Mouse (Mus musculus): ENCODE results near the gene Farp1.
"Not testable (repeated sequence)": the region's sequence is repeated elsewhere in the genome, so short reads cannot be mapped to it uniquely, and the experiment has no call there.

Gene Farp1

DNA sequence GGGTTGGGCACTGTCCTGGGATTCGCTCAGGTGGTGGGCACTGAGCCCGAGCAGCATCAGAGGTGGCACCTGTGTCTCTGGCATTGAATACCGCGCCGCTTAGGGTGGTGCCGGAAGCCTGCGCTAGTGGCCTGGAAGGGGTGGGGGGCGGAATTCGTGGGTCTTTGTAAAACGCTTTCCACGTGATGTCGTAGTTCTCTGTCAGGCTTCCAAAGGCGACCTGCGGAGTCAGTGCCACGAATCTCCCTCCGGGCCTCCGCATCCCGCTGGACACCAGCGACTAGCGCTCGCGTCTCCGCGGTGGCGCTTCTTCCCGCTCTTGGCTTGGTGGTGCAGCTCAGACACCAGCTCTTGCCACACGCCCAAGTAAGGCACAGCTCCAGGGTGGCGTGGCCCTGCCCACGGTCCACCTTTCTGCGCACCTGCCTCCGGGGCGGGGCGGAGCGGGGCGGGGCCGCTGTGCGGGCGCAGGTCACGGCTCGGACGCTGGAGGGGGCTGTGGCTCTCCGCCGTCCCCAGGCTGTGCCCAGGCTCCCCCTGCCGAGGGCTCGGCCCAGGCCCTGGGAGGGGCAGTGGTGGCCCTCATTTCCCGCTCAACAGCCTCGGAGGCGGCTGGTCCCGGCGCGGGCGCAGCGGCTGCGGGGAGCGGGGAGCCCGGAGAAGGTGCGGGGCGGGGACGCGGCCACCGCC, at the start of gene Farp1:
TSS of gene Farp1 (plus strand) at position 228 of the 690 bp plus-strand sequence.
- peak; percentile 83 for DNase-seq (ENCODE audit: low spot score)

DNA sequence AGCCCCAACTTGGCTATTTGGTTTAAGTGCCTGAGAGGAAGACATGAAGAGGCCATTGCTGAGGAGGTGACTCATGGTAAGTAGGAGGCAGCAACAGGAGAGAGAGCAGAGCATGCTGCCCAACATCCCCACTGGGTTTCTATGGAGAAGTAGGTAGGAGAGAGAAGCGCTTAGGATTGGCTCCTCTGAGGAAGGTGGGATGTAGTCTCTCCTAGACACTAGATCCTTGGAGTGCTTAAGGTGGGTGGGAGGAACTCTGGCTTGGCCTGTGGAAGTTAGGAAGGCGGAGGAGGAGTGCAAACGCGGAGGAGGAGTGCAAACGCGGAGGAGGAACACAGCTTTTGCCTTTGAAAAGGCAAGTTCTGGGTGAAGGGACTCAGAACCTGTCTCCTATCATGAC, 45.9 kb upstream of the Farp1 start:
- no peak for DNase-seq (ENCODE audit: low spot score)

DNA sequence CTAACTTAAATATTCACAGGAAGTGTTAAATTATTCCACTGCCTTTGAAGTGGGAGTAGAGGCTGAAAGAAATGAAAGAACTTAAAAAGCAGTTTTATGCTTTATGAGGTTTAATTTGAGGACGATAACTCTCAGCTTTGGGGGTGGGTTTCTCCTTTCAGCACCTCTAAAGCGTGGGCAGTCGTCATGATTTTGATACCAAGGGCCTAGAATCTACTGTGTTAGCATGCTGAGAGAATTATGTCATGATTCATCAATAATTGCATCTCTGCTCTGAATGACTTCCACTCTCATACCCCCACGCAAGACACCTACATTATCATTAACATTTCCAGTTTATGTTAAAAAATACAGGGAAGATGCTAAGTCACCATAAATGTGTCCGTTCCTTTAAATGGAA, 37.3 kb upstream of the Farp1 start:
- DNase-seq (ENCODE audit: low spot score): no peak

DNA sequence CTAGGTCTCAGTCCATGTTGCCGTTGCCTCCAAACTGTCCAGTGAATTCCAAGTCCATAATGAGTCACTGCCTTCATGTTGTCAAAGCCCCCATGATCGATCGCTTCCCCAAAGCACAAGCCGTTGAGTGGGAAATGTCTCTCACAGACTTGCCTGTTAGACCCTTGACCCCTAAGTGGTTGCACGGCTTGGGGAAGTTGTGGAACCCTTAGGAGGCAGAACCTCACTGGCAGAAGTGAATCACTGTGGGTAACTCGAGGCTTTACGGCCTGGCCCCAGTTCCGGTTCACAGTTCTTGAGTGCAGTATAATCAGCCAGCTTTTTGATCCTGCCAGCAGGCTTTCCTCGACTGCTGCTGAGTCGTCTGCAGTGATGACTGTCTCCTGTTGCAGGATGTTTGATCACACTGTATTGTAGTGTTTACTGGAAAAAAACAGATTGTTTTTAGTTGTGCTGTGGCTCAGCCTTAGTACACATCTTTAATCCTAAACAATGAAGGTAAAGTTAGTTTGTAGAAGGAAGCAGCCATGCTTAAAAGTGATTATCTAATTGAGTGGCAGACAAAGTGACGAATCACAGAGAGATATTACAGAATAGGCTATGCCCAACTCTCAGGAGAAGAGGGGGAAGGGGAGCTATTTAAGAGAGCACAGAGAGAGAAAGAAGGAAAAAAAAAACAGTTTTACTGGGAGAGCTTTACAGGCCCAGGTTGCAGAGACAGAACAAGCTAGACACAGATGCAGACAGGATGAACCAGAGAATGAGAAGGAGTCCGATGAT, 34.2 kb upstream of the Farp1 start:
- DNase-seq (ENCODE audit: low spot score): no peak

DNA sequence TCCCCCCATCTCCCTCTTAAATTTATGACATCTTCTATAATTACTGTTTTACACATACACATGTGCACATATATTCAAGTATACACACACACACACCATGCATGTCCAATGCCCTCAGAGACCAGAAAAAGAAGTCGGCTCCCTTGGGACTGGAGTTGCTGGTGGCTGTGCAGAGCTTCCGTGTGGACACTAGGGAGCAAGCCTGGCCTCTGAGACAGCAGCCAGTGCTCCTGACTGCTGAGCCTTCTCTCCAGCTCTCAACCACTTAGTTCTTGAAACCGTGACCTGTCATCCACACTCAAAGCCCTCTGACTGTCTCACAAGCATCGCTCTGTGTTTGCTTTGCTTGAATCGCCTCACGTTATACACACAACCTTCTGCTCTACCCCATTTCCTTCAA, 29.4 kb upstream of the Farp1 start:
- no peak for DNase-seq (ENCODE audit: low spot score)

DNA sequence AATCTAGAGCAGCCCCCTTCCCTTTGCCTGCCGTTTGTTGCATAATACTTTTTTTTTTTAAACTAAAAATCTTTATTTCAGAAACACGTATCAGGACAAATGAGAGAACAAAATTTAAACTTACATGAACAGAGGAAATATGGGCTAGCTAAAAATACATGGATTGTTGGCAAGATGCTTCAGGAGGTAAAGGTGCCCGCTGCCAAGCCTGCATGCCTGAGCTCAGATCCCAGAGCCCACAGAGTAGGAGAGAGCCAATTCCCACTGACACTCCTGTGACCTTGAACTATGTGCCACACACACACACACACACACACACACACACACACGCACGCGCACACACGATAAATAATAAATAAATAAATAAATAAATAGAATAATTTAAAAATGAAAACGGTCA, 29.0 kb upstream of the Farp1 start:
- DNase-seq (ENCODE audit: low spot score): no peak

DNA sequence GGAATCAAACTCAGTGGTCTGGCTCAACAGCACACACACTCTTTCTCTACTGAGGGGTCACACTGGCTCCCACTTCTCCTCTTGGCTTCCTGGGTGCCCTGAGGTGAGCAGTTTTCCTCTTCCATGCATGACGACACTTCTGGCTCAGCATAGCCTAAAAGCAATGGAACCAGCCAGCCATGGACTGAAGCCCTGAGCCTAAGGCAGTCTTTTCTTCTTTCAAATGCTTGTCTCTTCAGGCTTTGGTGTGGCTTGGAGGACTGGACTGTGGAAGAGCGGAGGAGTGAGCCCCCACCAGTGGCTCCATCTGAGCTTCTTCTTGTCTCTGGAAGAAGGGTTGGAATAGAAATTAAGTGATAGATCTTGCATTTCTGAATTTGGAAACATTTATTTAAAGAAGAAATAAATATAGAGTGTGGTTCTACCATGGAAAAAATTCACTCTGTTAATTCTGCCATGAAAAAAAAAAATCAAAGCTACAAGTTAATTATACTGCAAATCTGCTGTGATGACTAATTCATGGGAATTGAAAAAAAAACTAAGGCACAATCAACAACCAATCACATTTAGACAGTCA, 19.8 kb upstream of the Farp1 start:
- no peak for DNase-seq (ENCODE audit: low spot score)

DNA sequence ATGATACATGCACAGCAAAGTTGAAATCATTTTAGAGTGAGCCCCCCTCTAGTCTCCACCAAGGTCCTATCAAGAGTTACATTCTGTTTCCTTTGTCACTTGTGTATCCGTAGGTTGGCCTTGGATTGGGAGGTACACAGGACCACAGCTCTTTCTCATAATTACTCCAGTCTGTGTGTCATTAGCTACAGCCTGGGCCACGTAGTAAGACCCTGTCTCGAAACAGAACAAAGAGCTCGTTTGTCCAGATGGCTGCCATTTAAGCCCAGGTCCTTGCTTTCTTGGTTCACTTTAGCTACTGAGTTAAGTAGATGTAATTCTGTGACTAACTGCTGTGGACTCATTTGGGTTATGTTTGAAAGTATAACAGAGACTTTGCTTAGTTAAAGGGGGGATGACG, 12.6 kb upstream of the Farp1 start:
- no peak for DNase-seq (ENCODE audit: low spot score)

DNA sequence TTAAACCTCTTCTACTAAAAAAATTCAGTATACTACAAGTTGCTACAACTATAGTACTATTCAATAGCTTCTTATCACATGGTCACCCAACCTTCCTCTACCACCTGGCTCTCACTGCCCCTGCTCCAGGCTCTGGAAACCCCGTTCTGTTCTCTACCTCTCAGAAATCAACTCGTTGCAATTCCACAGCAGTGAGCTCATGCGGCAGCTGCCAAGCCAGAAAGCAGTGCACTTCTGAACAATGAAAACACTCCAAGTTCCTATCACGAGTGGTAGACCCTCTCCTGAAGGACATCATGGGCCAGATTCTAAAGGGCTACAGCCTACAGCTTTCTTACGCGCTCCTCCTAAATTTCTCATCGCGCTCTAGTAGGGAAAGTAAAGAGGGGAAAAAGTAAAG, 9.6 kb upstream of the Farp1 start:
- no peak for DNase-seq (ENCODE audit: low spot score)

DNA sequence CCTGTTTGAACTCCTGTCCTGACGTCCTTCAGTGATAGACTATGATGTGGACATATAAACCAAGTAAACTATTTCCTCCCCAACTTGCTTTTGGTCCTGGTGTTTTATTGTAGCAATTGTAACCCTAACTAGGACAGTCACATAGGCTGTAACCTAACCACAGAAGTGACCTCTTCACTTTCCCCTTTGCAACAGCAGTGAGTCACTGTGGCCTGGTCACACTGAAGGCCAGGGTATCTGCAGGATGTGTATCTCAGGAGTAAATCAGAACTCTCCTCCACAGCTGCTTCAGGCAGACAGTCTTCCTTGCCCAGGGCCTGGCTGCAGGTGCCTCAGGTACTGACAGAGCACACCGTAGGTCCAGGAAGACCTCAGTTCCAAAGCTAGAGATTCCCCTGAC, 3.6 kb upstream of the Farp1 start:
- no peak for DNase-seq (ENCODE audit: low spot score)

DNA sequence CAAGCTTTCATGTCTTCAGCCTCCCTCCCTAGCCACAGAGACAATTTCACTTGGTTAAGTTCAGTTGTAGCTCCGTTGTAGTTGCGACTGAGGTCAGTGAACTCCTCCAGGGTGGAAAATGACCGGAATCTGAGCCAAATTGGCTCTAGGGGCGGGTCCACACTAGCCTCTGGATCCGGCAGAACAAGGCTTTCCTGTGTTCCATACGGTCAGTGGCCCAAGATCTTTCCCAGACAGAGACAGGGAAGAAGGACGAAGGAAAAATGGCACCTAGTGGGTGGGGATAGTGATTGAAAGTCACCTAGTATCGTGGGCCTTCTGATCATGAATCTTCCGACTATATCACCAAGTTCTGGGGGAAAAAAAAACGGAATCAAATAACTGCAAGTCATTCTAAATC, 475 bp upstream of the Farp1 start:
- DNase-seq (ENCODE audit: low spot score): no peak

DNA sequence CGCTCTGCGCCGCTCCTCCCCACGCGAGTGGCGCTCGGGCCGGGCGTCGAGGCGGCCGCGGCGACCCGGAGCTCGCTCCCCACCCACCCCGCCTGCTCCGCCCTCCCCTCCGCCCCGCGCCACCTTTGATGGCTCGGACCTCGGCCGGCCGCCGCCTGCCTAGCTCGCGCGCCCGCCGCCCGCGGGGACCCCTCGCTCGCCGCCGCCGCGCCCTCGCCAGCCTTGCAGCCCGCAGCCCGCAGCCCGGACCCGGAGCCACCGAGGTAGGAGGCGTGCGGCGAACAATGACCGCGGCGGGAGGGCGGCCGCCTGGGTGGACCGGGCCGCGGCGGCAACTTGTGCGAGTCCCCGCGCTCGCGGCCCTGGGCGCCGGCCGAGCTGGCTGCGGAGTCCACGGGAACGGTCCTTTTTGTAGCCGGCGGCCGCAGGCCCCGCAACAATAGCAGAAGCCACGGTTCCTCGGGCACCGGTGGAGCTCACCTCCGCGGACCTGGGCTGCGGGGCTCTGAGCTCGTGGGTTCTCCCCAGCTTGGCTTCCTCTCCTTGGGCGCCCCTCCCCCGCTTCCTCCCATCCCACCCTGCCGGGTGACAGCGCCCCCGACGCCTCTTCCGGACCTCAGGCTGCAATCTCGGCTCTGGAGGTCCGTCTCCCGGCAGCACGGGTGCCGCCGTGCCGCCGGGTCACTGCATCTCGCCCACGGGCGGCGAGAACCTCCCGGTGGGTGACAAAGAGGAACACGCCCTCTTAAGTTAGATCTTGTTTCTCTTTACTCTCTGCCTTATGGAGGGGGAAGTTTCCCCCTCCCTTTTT, 868 bp downstream of the Farp1 start:
- peak; percentile 34 for DNase-seq (ENCODE audit: low spot score)

DNA sequence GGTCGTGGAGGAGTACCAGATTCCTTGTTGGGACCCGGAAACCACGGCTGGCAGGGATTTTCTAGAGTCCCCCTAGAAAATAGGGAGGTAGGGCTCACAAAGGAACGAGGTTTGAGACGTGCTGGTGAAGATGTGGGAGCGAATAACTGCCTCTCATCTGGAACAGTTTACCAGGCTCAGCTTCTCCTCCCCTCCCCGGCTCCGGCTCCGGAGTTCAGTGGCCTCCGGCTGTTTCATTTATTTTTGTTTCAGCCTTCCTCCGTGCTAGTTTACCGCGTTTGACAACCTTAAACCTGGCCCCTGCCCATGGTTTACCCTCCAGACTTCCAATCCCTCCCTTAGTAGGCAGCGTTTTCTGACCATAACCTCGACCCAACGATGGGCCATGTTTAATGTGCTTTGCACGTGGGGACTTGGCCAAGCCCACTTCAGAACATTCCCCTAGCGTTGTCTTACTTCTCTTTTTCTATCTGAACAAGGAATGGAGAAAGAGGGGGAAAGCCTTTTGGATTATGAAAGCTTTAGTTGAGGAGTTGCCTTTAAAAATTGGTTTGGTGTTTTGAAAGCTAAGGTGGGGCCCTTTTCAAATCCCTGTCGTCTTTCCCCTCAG, 1.7 kb downstream of the Farp1 start:
- DNase-seq (ENCODE audit: low spot score): no peak

DNA sequence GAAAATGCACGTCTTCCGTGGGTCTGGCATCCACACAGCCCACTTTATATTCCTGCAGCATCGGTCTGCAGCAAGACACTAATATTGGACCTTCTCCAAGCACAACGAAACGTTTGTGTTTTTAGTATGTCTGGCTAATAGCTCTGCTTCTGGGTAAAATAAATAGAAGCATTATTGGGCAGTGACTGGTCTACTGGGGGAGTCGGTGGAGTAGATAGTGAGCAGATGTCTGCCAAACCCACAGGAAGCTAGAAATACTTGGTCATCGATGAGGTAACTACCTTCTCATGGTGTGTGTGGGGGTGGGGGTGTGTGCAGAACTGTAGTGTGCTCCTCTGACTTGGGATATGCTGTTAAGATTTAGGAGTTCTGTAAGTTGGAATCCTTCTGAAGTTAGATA, 2.3 kb downstream of the Farp1 start:
- DNase-seq (ENCODE audit: low spot score): no peak

DNA sequence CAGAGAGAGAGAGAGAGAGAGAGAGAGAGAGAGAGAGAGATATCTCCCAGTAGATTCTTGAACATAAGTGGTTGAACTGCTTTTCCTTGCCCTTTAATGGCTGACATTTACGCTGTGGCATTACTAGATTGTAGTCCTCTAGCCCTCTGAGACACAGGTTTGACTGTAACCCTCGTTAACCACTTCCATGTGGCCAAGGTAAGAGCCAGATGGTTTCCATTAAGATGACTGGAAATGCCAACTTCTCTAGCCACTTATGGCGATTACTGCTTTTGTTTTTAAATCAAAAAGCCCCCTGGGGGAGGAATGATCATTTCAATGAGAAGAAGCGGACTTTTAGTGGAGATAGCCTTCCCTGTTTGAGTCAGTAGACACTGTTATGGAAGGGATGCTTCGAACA, 3.7 kb downstream of the Farp1 start:
- DNase-seq (ENCODE audit: low spot score): no peak

DNA sequence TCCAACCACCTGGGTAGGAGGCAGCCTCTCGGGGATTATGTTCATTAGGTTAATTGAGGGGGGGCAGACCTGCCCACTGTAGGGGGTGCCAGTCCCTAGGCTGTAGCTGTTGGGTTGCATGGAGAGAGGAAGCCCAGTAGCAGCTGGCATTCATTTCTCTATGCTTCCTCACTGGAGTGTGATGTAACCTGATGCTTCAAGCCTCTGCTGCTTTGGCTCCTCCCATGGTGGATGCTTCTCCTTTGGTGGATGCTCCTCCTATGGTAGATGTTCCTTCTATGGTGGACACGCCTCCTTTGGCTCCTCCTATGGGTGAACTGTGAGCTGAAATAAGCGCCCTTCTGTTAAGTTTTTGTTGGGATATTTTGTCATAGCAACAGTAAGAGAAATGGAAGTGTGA, 9.1 kb downstream of the Farp1 start:
- DNase-seq (ENCODE audit: low spot score): no peak

DNA sequence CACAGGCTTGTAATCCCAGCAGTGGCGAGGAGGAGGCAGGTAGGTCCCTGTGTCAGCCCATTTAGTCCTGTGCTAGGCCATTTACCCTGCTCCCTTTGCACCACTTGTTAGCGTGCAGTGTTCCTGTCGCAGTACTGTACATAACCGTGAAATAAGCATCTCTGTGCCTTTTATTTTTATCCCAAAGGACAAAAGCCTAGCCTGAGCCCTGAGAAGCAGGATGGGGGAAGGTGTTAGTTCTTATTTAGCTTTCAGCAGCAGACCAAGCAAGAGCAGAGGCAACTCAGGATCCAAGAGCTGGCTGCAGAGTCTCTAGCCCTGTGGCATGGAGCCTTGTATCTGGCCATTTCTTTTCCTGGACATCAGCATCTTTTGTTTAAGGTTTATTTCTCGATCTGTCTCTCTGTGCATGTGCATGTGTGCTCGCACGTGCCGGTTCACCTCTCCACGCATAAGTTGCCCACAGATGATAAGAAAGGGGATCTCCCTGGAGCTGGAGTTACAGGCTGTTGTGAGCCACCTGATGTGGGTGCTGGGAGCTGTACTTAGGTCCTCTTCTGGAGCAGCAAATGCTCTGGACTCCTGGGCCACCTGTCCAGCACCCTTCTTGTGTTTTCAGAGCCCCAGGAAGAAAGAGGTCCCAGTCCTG, 11.4 kb downstream of the Farp1 start:
- DNase-seq (ENCODE audit: low spot score): no peak

DNA sequence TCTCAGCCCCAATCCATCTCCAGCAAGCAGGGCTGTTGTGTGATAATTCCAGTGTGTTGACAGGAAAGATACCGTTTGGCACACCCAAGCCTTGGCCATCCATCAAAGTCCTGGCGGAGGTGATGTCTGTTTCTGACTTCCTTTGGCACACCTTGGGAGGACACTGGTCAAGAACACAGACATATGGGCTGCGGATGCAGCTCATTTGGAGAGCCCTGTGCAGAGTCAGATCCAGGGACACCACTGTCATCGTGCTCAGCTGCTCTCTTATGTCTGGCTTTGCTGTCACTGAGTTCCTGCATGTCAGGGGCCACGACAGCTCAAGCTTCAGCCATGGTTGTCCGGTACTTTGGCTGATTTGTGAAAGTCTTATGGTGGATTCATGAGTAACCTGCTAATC, 12.8 kb downstream of the Farp1 start:
- DNase-seq (ENCODE audit: low spot score): no peak

DNA sequence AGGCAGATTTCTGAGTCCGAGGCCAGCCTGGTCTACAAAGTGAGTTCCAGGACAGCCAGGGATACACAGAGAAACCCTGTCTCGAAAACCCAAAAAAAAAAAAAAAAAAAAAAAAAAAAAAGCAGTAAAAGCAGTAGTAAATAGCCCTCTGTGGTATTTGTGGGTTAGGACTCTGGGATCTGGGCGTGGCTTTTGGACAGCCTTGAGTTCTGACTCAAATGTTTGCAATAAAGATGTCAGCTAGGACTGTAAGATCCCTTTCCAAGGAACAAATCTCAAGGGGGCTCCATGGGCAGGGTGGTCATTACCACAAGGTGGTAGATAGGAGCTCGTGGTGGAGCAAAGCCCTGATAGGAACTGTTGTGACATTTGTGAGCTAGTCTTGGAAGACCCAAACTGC, 16.0 kb downstream of the Farp1 start:
- DNase-seq (ENCODE audit: low spot score): not testable (repeated sequence)

DNA sequence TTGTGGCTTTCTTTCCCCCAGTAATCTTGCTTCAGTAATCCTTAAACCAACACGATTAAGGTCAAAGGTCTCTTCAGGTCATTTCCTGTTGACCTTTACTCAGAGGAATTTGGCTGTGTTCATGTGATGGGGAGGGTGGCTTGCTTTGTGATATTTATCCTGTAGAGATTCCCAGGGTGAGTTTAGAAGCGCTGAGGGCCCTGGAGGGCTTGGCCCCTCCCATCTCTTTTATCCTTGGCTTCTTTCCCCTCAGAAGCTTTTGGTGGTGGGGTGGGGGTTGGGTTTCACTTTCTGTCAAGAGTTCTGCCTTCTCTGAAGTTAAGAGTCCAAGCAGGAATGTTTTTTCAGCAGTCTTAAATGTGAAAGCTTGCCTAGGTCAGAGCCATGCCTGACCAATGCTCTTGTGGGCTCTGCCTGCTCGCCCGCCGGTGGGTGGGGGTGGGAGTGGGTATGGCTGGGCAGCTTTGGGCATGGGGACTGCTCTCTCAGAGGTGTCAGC, 18.1 kb downstream of the Farp1 start:
- DNase-seq (ENCODE audit: low spot score): peak; percentile 33

DNA sequence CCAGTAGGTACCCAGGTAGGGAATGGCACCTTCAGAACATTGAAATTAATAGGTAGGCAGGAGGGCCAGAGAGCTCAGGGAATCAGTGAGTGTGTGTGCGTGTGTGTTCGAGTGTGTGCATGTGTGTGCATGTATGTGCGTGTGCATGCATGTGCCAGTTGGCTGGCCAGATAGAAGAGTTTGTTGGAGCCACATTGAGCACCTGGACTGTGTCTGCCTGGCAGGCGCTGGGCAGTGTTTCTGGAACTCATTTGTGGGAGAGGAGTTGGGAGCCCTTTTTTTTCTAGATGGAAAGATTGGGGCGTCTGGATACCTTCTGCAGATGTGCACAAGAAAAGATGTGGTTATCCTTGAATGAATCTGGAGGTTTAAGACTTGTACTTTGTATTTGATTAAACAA, 19.1 kb downstream of the Farp1 start:
- no peak for DNase-seq (ENCODE audit: low spot score)

DNA sequence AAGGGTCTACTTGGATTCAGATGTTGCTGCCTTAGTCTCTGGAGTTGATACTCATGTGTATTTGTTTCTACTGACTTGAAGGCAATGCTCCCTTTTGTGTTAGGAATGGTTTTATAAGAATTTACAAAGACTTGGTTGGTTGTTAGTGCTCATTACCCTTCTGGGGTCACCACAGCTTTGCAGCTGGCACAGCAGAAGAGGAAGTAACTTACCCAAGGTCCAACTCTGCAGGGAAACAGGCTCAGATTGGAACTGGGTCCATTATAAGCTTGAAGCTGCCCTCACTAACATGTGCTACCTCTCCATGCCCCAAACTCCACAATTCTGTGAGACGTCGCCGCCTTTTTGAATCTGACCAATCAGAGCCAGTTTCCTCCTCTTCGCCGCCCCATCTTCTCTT, 22.8 kb downstream of the Farp1 start:
- no peak for DNase-seq (ENCODE audit: low spot score)

All from ovary, postnatal 14 days (tissue).